Mouse (Mus musculus) cerebellum, adult 18-20 months (tissue): Measurements from ENCODE around the gene Lyst.
A peak's percentile ranks its signal among the peaks of the same experiment; 100 is the strongest.
"Not testable (repeated sequence)": the region's sequence is repeated elsewhere in the genome, so short reads cannot be mapped to it uniquely, and the experiment has no call there.

Experiments
- DNase-seq, 2 experiments: peaks; one replicate each; pipeline ENCODE4 v3.0.0; 2021

Lyst gene

GRCm38 (mm10) chr13:13783894-13784419 lies 193.8 kb downstream of the Lyst start, which contains the start of gene Gng4:
Gene Gng4, plus strand, starts transcription at chr13:13784059.
- peak; percentile 21 to 38 for DNase-seq

GRCm38 (mm10) chr13:13784420-13784936 lies 194.3 kb downstream of the Lyst start:
- DNase-seq, result peak in 1 of 2 experiments; percentile 17

GRCm38 (mm10) chr13:13784981-13785783 lies 195.0 kb downstream of the Lyst start:
- DNase-seq, result peak in 1 of 2 experiments; percentile 9

GRCm38 (mm10) chr13:13786971-13787370 lies 196.8 kb downstream of the Lyst start:
- no peak for DNase-seq

GRCm38 (mm10) chr13:13788070-13788469 lies 197.9 kb downstream of the Lyst start:
- no peak for DNase-seq

GRCm38 (mm10) chr13:13791981-13792380 lies 201.8 kb downstream of the Lyst start:
- no peak for DNase-seq

- DNase-seq, result no peak
Measured at GRCm38 (mm10) chr13:13795166-13795832, 205.1 kb downstream of the Lyst start.

- DNase-seq, result no peak
Measured at GRCm38 (mm10) chr13:13796082-13796481, 205.9 kb downstream of the Lyst start.

GRCm38 (mm10) chr13:13797816-13798215 lies 207.6 kb downstream of the Lyst start:
- DNase-seq, result not testable (repeated sequence)

- DNase-seq, result no peak
Measured at GRCm38 (mm10) chr13:13798775-13799174, 208.6 kb downstream of the Lyst start.

- no peak for DNase-seq
Measured at GRCm38 (mm10) chr13:13808337-13809132, 218.3 kb downstream of the Lyst start.

GRCm38 (mm10) chr13:13810885-13811284 lies 220.7 kb downstream of the Lyst start:
- DNase-seq, result no peak

GRCm38 (mm10) chr13:13818696-13819095 lies 228.5 kb downstream of the Lyst start:
- DNase-seq, result no peak

GRCm38 (mm10) chr13:13820234-13821123 lies 230.3 kb downstream of the Lyst start:
- no peak for DNase-seq

- DNase-seq, result no peak
Measured at GRCm38 (mm10) chr13:13824946-13825345, 234.7 kb downstream of the Lyst start.

GRCm38 (mm10) chr13:13826533-13826932 lies 236.3 kb downstream of the Lyst start:
- no peak for DNase-seq

- no peak for DNase-seq
Measured at GRCm38 (mm10) chr13:13828125-13828524, 237.9 kb downstream of the Lyst start.
